Mouse (Mus musculus): ENCODE measurements around the gene Rab17. TPM values are rescaled to one million over a fixed set of nuclear protein-coding genes. Genes with fewer than 3 reads are reported as not detected.

Gene Rab17
- 0.69 and 1.0 TPM in 2 replicates for polyA plus RNA-seq (2015; fragmentation: Nextera tagmentation; extraction: Ambion mirVana)

- Histone ChIP-seq H3K36me3 (no peaks in the 10 kb centered on the region), H3K4me2 (replicated peaks) (peak within 1 kb of the TSS; percentile 31), H3K27ac (no peak within 1 kb of the TSS), H3K4me3 (no peak within 1 kb of the TSS), H3K4me1 (peaks cover 26% of the 10 kb centered on the region), H3K9ac (no peak within 1 kb of the TSS), H3K27me3 (0 out of 2 replicates have a peak, but pooled peaks cover 7% of the 10 kb centered on the region), H3K9me3 (no peaks in the 10 kb centered on the region)
- ATAC-seq (ENCODE audit: low FRiP score, low read depth) = no peak
- 17% methylated on average over 9 of the region's 9 CpGs for WGBS
Measured at GRCm38 (mm10) chr1:90969347-90969784, at the start of gene Rab17. Rab17 (minus strand) TSS chr1:90969661.

- no peak overlapping the region; the same call in 1 of the 2 replicates for H3K4me3 ChIP-seq
- H3K4me2 ChIP-seq (replicated peaks) = peak overlapping the region; percentile 46
- no peaks in the 10 kb centered on the region for H3K27me3 ChIP-seq
- no peak for ATAC-seq (ENCODE audit: low FRiP score, low read depth)
- no peak overlapping the region for H3K27ac ChIP-seq
- peaks cover 34% of the 10 kb centered on the region for H3K4me1 ChIP-seq
- peak overlapping the region; percentile 8 for H3K9ac ChIP-seq
- H3K36me3 ChIP-seq = peaks cover 5% of the 10 kb centered on the region
- whole genome bisulfite sequencing = 6% methylated on average over 20 of the region's 20 CpGs
- no peaks in the 10 kb centered on the region for H3K9me3 ChIP-seq
Measured at GRCm38 (mm10) chr1:91017111-91017758, 47.8 kb upstream of the Rab17 start.

GRCm38 (mm10) chr1:91015571-91015970 is 46.1 kb upstream of the Rab17 start:
- H3K9ac ChIP-seq = no peak overlapping the region
- peaks cover 40% of the 10 kb centered on the region for H3K4me1 ChIP-seq
- H3K36me3 ChIP-seq = peaks cover 2% of the 10 kb centered on the region
- H3K27me3 ChIP-seq = no peaks in the 10 kb centered on the region
- H3K4me3 ChIP-seq = no peak overlapping the region
- H3K4me2 ChIP-seq (replicated peaks) = no peak overlapping the region
- 53% methylated on average over 7 of the region's 7 CpGs for WGBS
- peak; percentile 36; the same call in 1 of the 2 replicates for ATAC-seq (ENCODE audit: low FRiP score, low read depth)
- H3K27ac ChIP-seq = peak overlapping the region; percentile 28; the same call in 1 of the 2 replicates
- H3K9me3 ChIP-seq = no peaks in the 10 kb centered on the region

- Histone ChIP-seq H3K27me3 (no peaks in the 10 kb centered on the region), H3K27ac (no peak overlapping the region), H3K36me3 (no peaks in the 10 kb centered on the region), H3K4me2 (replicated peaks) (no peak overlapping the region), H3K4me3 (no peak overlapping the region), H3K9me3 (no peaks in the 10 kb centered on the region), H3K9ac (no peak overlapping the region), H3K4me1 (peaks cover 40% of the 10 kb centered on the region)
- ATAC-seq (ENCODE audit: low FRiP score, low read depth) = no peak
- 75% methylated on average over 3 of the region's 3 CpGs for WGBS
Measured at GRCm38 (mm10) chr1:91013803-91014202, 44.3 kb upstream of the Rab17 start.

- H3K36me3 ChIP-seq = no peaks in the 10 kb centered on the region
- no peak overlapping the region for H3K4me2 ChIP-seq (replicated peaks)
- WGBS = 88% methylated on average over 3 of the region's 3 CpGs
- H3K4me1 ChIP-seq = peaks cover 29% of the 10 kb centered on the region
- no peak overlapping the region for H3K9ac ChIP-seq
- H3K27ac ChIP-seq = no peak overlapping the region
- no peak overlapping the region for H3K4me3 ChIP-seq
- no peaks in the 10 kb centered on the region for H3K27me3 ChIP-seq
- ATAC-seq (ENCODE audit: low FRiP score, low read depth) = no peak
- no peaks in the 10 kb centered on the region for H3K9me3 ChIP-seq
Measured at GRCm38 (mm10) chr1:91011336-91011735, 41.9 kb upstream of the Rab17 start.

GRCm38 (mm10) chr1:91010716-91011115 is 41.3 kb upstream of the Rab17 start:
- no peak overlapping the region for H3K27ac ChIP-seq
- no peak overlapping the region for H3K4me3 ChIP-seq
- no peaks in the 10 kb centered on the region for H3K9me3 ChIP-seq
- ATAC-seq (ENCODE audit: low FRiP score, low read depth) = no peak
- H3K36me3 ChIP-seq = no peaks in the 10 kb centered on the region
- H3K4me1 ChIP-seq = peaks cover 29% of the 10 kb centered on the region
- 75% methylated on average over 2 of the region's 2 CpGs for WGBS
- no peaks in the 10 kb centered on the region for H3K27me3 ChIP-seq
- no peak overlapping the region for H3K4me2 ChIP-seq (replicated peaks)
- no peak overlapping the region for H3K9ac ChIP-seq

GRCm38 (mm10) chr1:91010216-91010615 is 40.8 kb upstream of the Rab17 start:
- no peak overlapping the region for H3K9ac ChIP-seq
- no peaks in the 10 kb centered on the region for H3K36me3 ChIP-seq
- 68% methylated on average over 7 of the region's 7 CpGs for WGBS
- no peak for ATAC-seq (ENCODE audit: low FRiP score, low read depth)
- peaks cover 25% of the 10 kb centered on the region for H3K4me1 ChIP-seq
- no peaks in the 10 kb centered on the region for H3K27me3 ChIP-seq
- H3K4me3 ChIP-seq = no peak overlapping the region
- H3K27ac ChIP-seq = no peak overlapping the region
- H3K4me2 ChIP-seq (replicated peaks) = no peak overlapping the region
- H3K9me3 ChIP-seq = no peaks in the 10 kb centered on the region

- no peaks in the 10 kb centered on the region for H3K9me3 ChIP-seq
- no peak overlapping the region for H3K27ac ChIP-seq
- peaks cover 22% of the 10 kb centered on the region for H3K4me1 ChIP-seq
- H3K27me3 ChIP-seq = no peaks in the 10 kb centered on the region
- H3K9ac ChIP-seq = no peak overlapping the region
- H3K4me3 ChIP-seq = no peak overlapping the region
- H3K4me2 ChIP-seq (replicated peaks) = no peak overlapping the region
- no peak for ATAC-seq (ENCODE audit: low FRiP score, low read depth)
- WGBS = 86% methylated on average over 6 of the region's 6 CpGs
- no peaks in the 10 kb centered on the region for H3K36me3 ChIP-seq
Measured at GRCm38 (mm10) chr1:91009266-91009665, 39.8 kb upstream of the Rab17 start.

GRCm38 (mm10) chr1:91008746-91009145 is 39.3 kb upstream of the Rab17 start:
- WGBS = 86% methylated on average over 9 of the region's 9 CpGs
- H3K9ac ChIP-seq = no peak overlapping the region

GRCm38 (mm10) chr1:91008147-91008682 is 38.8 kb upstream of the Rab17 start:
- no peak for ATAC-seq (ENCODE audit: low FRiP score, low read depth)
- 93% methylated on average over 14 of the region's 14 CpGs for WGBS
- no peaks in the 10 kb centered on the region for H3K9me3 ChIP-seq
- H3K4me3 ChIP-seq = no peak overlapping the region
- no peak overlapping the region for H3K9ac ChIP-seq
- H3K27me3 ChIP-seq = no peaks in the 10 kb centered on the region
- H3K27ac ChIP-seq = no peak overlapping the region
- no peak overlapping the region for H3K4me2 ChIP-seq (replicated peaks)
- no peaks in the 10 kb centered on the region for H3K36me3 ChIP-seq
- peaks cover 14% of the 10 kb centered on the region for H3K4me1 ChIP-seq

More at GRCm38 (mm10) chr1:91008746-91009145, 39.3 kb upstream of the Rab17 start:
- Histone ChIP-seq H3K4me1 (peaks cover 17% of the 10 kb centered on the region), H3K4me2 (replicated peaks) (no peak overlapping the region), H3K27ac (no peak overlapping the region), H3K36me3 (no peaks in the 10 kb centered on the region), H3K27me3 (no peaks in the 10 kb centered on the region), H3K9me3 (no peaks in the 10 kb centered on the region), H3K4me3 (no peak overlapping the region)
- no peak for ATAC-seq (ENCODE audit: low FRiP score, low read depth)

- no peak overlapping the region for H3K4me3 ChIP-seq
- peaks cover under 1% of the 10 kb centered on the region; the same call in 1 of the 2 replicates for H3K4me1 ChIP-seq
- no peak overlapping the region for H3K4me2 ChIP-seq (replicated peaks)
- no peaks in the 10 kb centered on the region for H3K36me3 ChIP-seq
- no peak overlapping the region for H3K27ac ChIP-seq
- no peaks in the 10 kb centered on the region for H3K9me3 ChIP-seq
- 87% methylated on average over 9 of the region's 9 CpGs for WGBS
- no peak overlapping the region for H3K9ac ChIP-seq
- no peak for ATAC-seq (ENCODE audit: low FRiP score, low read depth)
- H3K27me3 ChIP-seq = no peaks in the 10 kb centered on the region
Measured at GRCm38 (mm10) chr1:91006708-91007107, 37.2 kb upstream of the Rab17 start.

- Histone ChIP-seq H3K9ac (no peak overlapping the region), H3K9me3 (no peaks in the 10 kb centered on the region), H3K27me3 (no peaks in the 10 kb centered on the region), H3K27ac (no peak overlapping the region), H3K4me3 (no peak overlapping the region), H3K4me1 (no peaks in the 10 kb centered on the region), H3K36me3 (no peaks in the 10 kb centered on the region), H3K4me2 (replicated peaks) (no peak overlapping the region)
- WGBS = 68% methylated on average over 5 of the region's 5 CpGs
- ATAC-seq (ENCODE audit: low FRiP score, low read depth) = no peak
Measured at GRCm38 (mm10) chr1:91006037-91006436, 36.6 kb upstream of the Rab17 start.
